Comparison of ENCODE assay signal across 10 mouse cellular contexts in the genomic region with DNA sequence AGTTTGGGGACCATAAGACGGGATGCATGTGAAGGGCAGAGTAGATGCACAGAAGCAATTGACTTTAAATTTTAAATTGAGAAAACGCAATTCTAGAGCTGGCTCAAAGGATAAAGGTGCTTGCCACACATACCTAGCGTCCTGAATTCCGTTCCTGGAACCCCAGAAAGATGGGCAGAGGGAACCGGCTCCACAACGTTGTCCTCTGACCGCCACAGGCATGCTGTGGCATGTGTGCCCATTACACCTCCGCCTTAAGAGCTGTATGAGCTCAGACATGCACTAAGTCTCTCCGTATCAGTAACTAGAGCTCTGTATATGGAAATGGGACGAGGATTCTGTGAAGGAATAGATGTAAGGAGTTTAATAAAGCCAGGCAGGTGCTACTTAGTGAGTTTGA. TPM values are rescaled to one million over a fixed set of nuclear protein-coding genes. Genes with fewer than 3 reads are reported as not detected.
DNase-seq lines count a peak whose midpoint lies in the region; ATAC-seq and TF ChIP-seq lines count a peak whose summit lies in the region.
"Had no signal": no experiment of that assay in that cellular context is flagged by ENCODE, and none has a peak within 500 bp of the region (broad histone marks: within the 10 kb centered on the region; RNA-seq: fewer than 3 reads in every experiment).

No protein-coding gene starts in this region.

- H3K36me3 ChIP-seq in hindbrain, postnatal 0 days (ENCODE audit: insufficient read depth, low read length), result no peaks in the 10 kb centered on the region
- H3K36me3 ChIP-seq in hindbrain, embryonic 16.5 days (ENCODE audit: control insufficient read depth, insufficient read depth, low read length), result no peaks in the 10 kb centered on the region
- no peaks in the 10 kb centered on the region for H3K36me3 ChIP-seq in midbrain, postnatal 0 days (ENCODE audit: insufficient read depth, low read length)
- no peaks in the 10 kb centered on the region for H3K36me3 ChIP-seq in midbrain, embryonic 13.5 days
- H3K36me3 ChIP-seq in stomach, embryonic 16.5 days (ENCODE audit: control insufficient read depth, insufficient read depth, low read length), result no peaks in the 10 kb centered on the region
- H3K36me3 ChIP-seq: forebrain, embryonic 10.5 days had no signal

- no peak for DNase-seq in cerebellum, adult 2 months
- no peak for DNase-seq in cerebellum, postnatal 14 days
- DNase-seq in hindbrain, postnatal 0 days (ENCODE audit: low spot score), result no peak
- no peak for DNase-seq in midbrain, postnatal 0 days (ENCODE audit: low spot score)
- no peak for DNase-seq in heart, postnatal 36 days

- no peaks in the 10 kb centered on the region for H3K27me3 ChIP-seq in cerebellum, adult 2 months (ENCODE audit: control insufficient read depth, insufficient read depth, low read length)
- H3K27me3 ChIP-seq in hindbrain, postnatal 0 days (ENCODE audit: insufficient read depth, low read length), result no peaks in the 10 kb centered on the region
- H3K27me3 ChIP-seq in hindbrain, embryonic 16.5 days (replicated peaks; ENCODE audit: control insufficient read depth, insufficient read depth, low read length), result no peaks in the 10 kb centered on the region
- no peaks in the 10 kb centered on the region for H3K27me3 ChIP-seq in midbrain, postnatal 0 days (ENCODE audit: insufficient read depth, low read length)
- 0 out of 2 replicates have a peak, but pooled peaks cover 6% of the 10 kb centered on the region for H3K27me3 ChIP-seq in midbrain, embryonic 13.5 days
- H3K27me3 ChIP-seq in stomach, embryonic 16.5 days (ENCODE audit: control insufficient read depth, insufficient read depth, low read length), result no peaks in the 10 kb centered on the region
- H3K27me3 ChIP-seq: Patski had no signal

- H3K4me2 ChIP-seq in hindbrain, postnatal 0 days (ENCODE audit: low read depth, low read length), result no peak overlapping the region
- H3K4me2 ChIP-seq in hindbrain, embryonic 16.5 days (ENCODE audit: low read length), result no peak overlapping the region; the same call in 1 of the 2 replicates
- no peak overlapping the region for H3K4me2 ChIP-seq in midbrain, postnatal 0 days (ENCODE audit: low read depth, low read length, poor library complexity, severe bottlenecking)
- no peak overlapping the region for H3K4me2 ChIP-seq in midbrain, embryonic 13.5 days (replicated peaks)
- 0 out of 2 replicates have a peak overlapping the region, but pooled peaks have one; percentile 99 for H3K4me2 ChIP-seq in stomach, embryonic 16.5 days (ENCODE audit: low read depth, low read length)

- no peak for TF ChIP-seq POLR2A in cerebellum, adult 2 months (IDR thresholded peaks at IDR 0.05; ENCODE audit: borderline replicate concordance, insufficient read depth, low read length)

- peak overlapping the region; percentile 56 for H3K4me3 ChIP-seq in cerebellum, adult 2 months (replicated peaks; ENCODE audit: insufficient read depth, low read depth, low read length)
- H3K4me3 ChIP-seq in hindbrain, postnatal 0 days (ENCODE audit: low read length), result no peak overlapping the region
- H3K4me3 ChIP-seq in hindbrain, embryonic 16.5 days (ENCODE audit: low read length), result no peak overlapping the region
- no peak overlapping the region for H3K4me3 ChIP-seq in midbrain, postnatal 0 days (ENCODE audit: low read depth, low read length)
- H3K4me3 ChIP-seq in midbrain, embryonic 13.5 days (replicated peaks), result no peak overlapping the region
- no peak overlapping the region for H3K4me3 ChIP-seq in stomach, embryonic 16.5 days (replicated peaks; ENCODE audit: low read length)

- ATAC-seq in hindbrain, postnatal 0 days, result no peak
- ATAC-seq in hindbrain, embryonic 16.5 days, result no peak
- ATAC-seq in midbrain, postnatal 0 days (ENCODE audit: low FRiP score), result no peak
- ATAC-seq in midbrain, embryonic 13.5 days, result no peak
- ATAC-seq in stomach, embryonic 16.5 days (ENCODE audit: insufficient read depth, low FRiP score), result no peak

- WGBS in cerebellum, adult 2 months, result 81% methylated on average over 10 of the region's 10 CpGs
- 88% methylated on average over 10 of the region's 10 CpGs for WGBS in hindbrain, postnatal 0 days
- 88% methylated on average over 10 of the region's 10 CpGs for WGBS in hindbrain, embryonic 16.5 days
- 89% methylated on average over 10 of the region's 10 CpGs for WGBS in midbrain, postnatal 0 days
- WGBS in midbrain, embryonic 13.5 days, result 88% methylated on average over 10 of the region's 10 CpGs
- 74% methylated on average over 10 of the region's 10 CpGs for WGBS in stomach, embryonic 16.5 days

- H3K4me1 ChIP-seq in cerebellum, adult 2 months (ENCODE audit: control insufficient read depth, insufficient read depth, low read length), result peaks cover 6% of the 10 kb centered on the region; the same call in 1 of the 2 replicates
- H3K4me1 ChIP-seq in hindbrain, postnatal 0 days (ENCODE audit: insufficient read depth, low read length), result no peaks in the 10 kb centered on the region
- peaks cover 7% of the 10 kb centered on the region for H3K4me1 ChIP-seq in hindbrain, embryonic 16.5 days (ENCODE audit: control insufficient read depth, insufficient read depth, low read depth, low read length)
- H3K4me1 ChIP-seq in midbrain, postnatal 0 days (ENCODE audit: insufficient read depth, low read length), result no peaks in the 10 kb centered on the region; the same call in 1 of the 2 replicates
- H3K4me1 ChIP-seq in midbrain, embryonic 13.5 days (replicated peaks), result peaks cover 19% of the 10 kb centered on the region
- peaks cover 12% of the 10 kb centered on the region for H3K4me1 ChIP-seq in stomach, embryonic 16.5 days (ENCODE audit: control insufficient read depth, insufficient read depth, low read length)

- TF ChIP-seq CTCF in cerebellum, adult 2 months (IDR thresholded peaks at IDR 0.05; ENCODE audit: borderline replicate concordance, insufficient read depth, low read depth, low read length), result no peak
- TF ChIP-seq CTCF in hindbrain, postnatal 0 days (IDR thresholded peaks at IDR 0.05; ENCODE audit: low read depth), result no peak
- TF ChIP-seq CTCF in midbrain, postnatal 0 days (IDR thresholded peaks at IDR 0.05), result no peak

- no peak overlapping the region for H3K9ac ChIP-seq in hindbrain, postnatal 0 days (replicated peaks; ENCODE audit: low read length)
- no peak overlapping the region for H3K9ac ChIP-seq in hindbrain, embryonic 16.5 days (ENCODE audit: low read depth, low read length)
- H3K9ac ChIP-seq in midbrain, postnatal 0 days (replicated peaks; ENCODE audit: low read length, poor library complexity, severe bottlenecking), result no peak overlapping the region
- no peak overlapping the region for H3K9ac ChIP-seq in midbrain, embryonic 13.5 days (replicated peaks)
- H3K9ac ChIP-seq in stomach, embryonic 16.5 days (ENCODE audit: low read length), result no peak overlapping the region

- intact Hi-C loops in heart, postnatal 36 days (cut with DNase I), result loop anchor here (2.0 to 10.0 kb wide), 3 partner anchors 18 to 300 kb away; partner anchors contain the start of genes Def6 and Tulp1

- no peak overlapping the region for H3K27ac ChIP-seq in cerebellum, adult 2 months (ENCODE audit: insufficient read depth, low read length)
- H3K27ac ChIP-seq in hindbrain, postnatal 0 days, result 0 out of 2 replicates have a peak overlapping the region, but pooled peaks have one; percentile 86
- no peak overlapping the region for H3K27ac ChIP-seq in hindbrain, embryonic 16.5 days (ENCODE audit: low read depth, low read length)
- peak overlapping the region; percentile 89; the same call in 1 of the 2 replicates for H3K27ac ChIP-seq in midbrain, postnatal 0 days (ENCODE audit: low read depth, low read length)
- no peak overlapping the region for H3K27ac ChIP-seq in midbrain, embryonic 13.5 days
- peak overlapping the region; percentile 91 for H3K27ac ChIP-seq in stomach, embryonic 16.5 days (ENCODE audit: low read length)

- H3K9me3 ChIP-seq in hindbrain, postnatal 0 days (ENCODE audit: low read length), result no peaks in the 10 kb centered on the region
- H3K9me3 ChIP-seq in hindbrain, embryonic 16.5 days (ENCODE audit: control insufficient read depth, low read length), result no peaks in the 10 kb centered on the region
- H3K9me3 ChIP-seq in midbrain, postnatal 0 days (ENCODE audit: low read length), result no peaks in the 10 kb centered on the region
- H3K9me3 ChIP-seq in midbrain, embryonic 13.5 days, result no peaks in the 10 kb centered on the region
- H3K9me3 ChIP-seq in stomach, embryonic 16.5 days (replicated peaks; ENCODE audit: control insufficient read depth, low read length), result no peaks in the 10 kb centered on the region
- H3K9me3 ChIP-seq: forebrain, embryonic 10.5 days had no signal

RNA-seq across cellular contexts. Expression of gene Ppard, which starts 7.9 kb away (rescaled TPM):
- polyA plus RNA-seq in cerebellum, adult 2 months (2012; rRNA removed), result 26.8 and 27.1 TPM in 2 replicates
- total RNA-seq in hindbrain, postnatal 0 days (2014; rRNA removed), result 16.4 and 16.6 TPM in 2 replicates
- polyA plus RNA-seq in hindbrain, postnatal 0 days (2015; fragmentation: Nextera tagmentation; extraction: Ambion mirVana), result 1.4 and 1.7 TPM in 2 replicates
- polyA plus RNA-seq in hindbrain, embryonic 16.5 days (2015; fragmentation: Nextera tagmentation; extraction: Ambion mirVana), result 1.1 TPM in 2 replicates
- total RNA-seq in midbrain, postnatal 0 days (2014; rRNA removed), result 7.7 and 10.1 TPM in 2 replicates
- 1.2 and 1.5 TPM in 2 replicates for polyA plus RNA-seq in midbrain, postnatal 0 days (2015; fragmentation: Nextera tagmentation; extraction: Ambion mirVana)
- polyA plus RNA-seq in midbrain, embryonic 13.5 days (2015; fragmentation: Nextera tagmentation; extraction: Ambion mirVana), result 0.84 and 1.4 TPM in 2 replicates
- polyA plus RNA-seq in stomach, embryonic 16.5 days (2015; fragmentation: Nextera tagmentation; extraction: Ambion mirVana), result 2.8 and 3.0 TPM in 2 replicates
- 10 to 100 TPM; 33.3 to 40.1 TPM for total RNA-seq in heart, postnatal 36 days (2021)

RNA-seq across cellular contexts. Expression of gene Def6, which starts 17.0 kb away (rescaled TPM):
- polyA plus RNA-seq in cerebellum, adult 2 months (2012; rRNA removed), result 4.2 and 5.4 TPM in 2 replicates
- total RNA-seq in hindbrain, postnatal 0 days (2014; rRNA removed), result 5.4 and 13.0 TPM in 2 replicates
- polyA plus RNA-seq in hindbrain, postnatal 0 days (2015; fragmentation: Nextera tagmentation; extraction: Ambion mirVana), result 7.8 and 9.9 TPM in 2 replicates
- polyA plus RNA-seq in hindbrain, embryonic 16.5 days (2015; fragmentation: Nextera tagmentation; extraction: Ambion mirVana), result 5.8 and 7.0 TPM in 2 replicates
- 6.7 and 8.5 TPM in 2 replicates for total RNA-seq in midbrain, postnatal 0 days (2014; rRNA removed)
- polyA plus RNA-seq in midbrain, postnatal 0 days (2015; fragmentation: Nextera tagmentation; extraction: Ambion mirVana), result 7.4 and 8.3 TPM in 2 replicates
- 4.5 and 5.6 TPM in 2 replicates for polyA plus RNA-seq in midbrain, embryonic 13.5 days (2015; fragmentation: Nextera tagmentation; extraction: Ambion mirVana)
- 8.5 and 8.8 TPM in 2 replicates for polyA plus RNA-seq in stomach, embryonic 16.5 days (2015; fragmentation: Nextera tagmentation; extraction: Ambion mirVana)
- total RNA-seq in heart, postnatal 36 days (2021), result 1 to 10 TPM; 3.1 to 3.2 TPM

RNA-seq across cellular contexts. Expression of gene Zfp523, which starts 47.7 kb away (rescaled TPM):
- 71.9 and 77.1 TPM in 2 replicates for polyA plus RNA-seq in cerebellum, adult 2 months (2012; rRNA removed)
- 76.0 and 78.3 TPM in 2 replicates for total RNA-seq in hindbrain, postnatal 0 days (2014; rRNA removed)
- 37.7 and 39.3 TPM in 2 replicates for polyA plus RNA-seq in hindbrain, postnatal 0 days (2015; fragmentation: Nextera tagmentation; extraction: Ambion mirVana)
- 43.0 and 44.6 TPM in 2 replicates for polyA plus RNA-seq in hindbrain, embryonic 16.5 days (2015; fragmentation: Nextera tagmentation; extraction: Ambion mirVana)
- total RNA-seq in midbrain, postnatal 0 days (2014; rRNA removed), result 65.4 and 81.7 TPM in 2 replicates
- polyA plus RNA-seq in midbrain, postnatal 0 days (2015; fragmentation: Nextera tagmentation; extraction: Ambion mirVana), result 38.7 and 40.0 TPM in 2 replicates
- 44.2 and 45.6 TPM in 2 replicates for polyA plus RNA-seq in midbrain, embryonic 13.5 days (2015; fragmentation: Nextera tagmentation; extraction: Ambion mirVana)
- polyA plus RNA-seq in stomach, embryonic 16.5 days (2015; fragmentation: Nextera tagmentation; extraction: Ambion mirVana), result 26.0 and 27.5 TPM in 2 replicates
- 10 to 100 TPM; 14.3 to 16.0 TPM for total RNA-seq in heart, postnatal 36 days (2021)

Comparison
In these comparisons a context has a peak if more than half of its experiments do, and no peak if none do; other contexts are left out.
1. H3K27ac ChIP-seq: peak in hindbrain, postnatal 0 days (single experiment), midbrain, postnatal 0 days (single experiment) and stomach, embryonic 16.5 days (single experiment); none in cerebellum, adult 2 months (single experiment), hindbrain, embryonic 16.5 days (single experiment) and midbrain, embryonic 13.5 days (single experiment).